Mouse (Mus musculus) stomach, postnatal 0 days (tissue): ENCODE results near the gene Slit3. TPM values are rescaled to one million over a fixed set of nuclear protein-coding genes. Genes with fewer than 3 reads are reported as not detected.

ENCODE experiments used
- ATAC-seq: fragments of 200-750 bp; cut with Nextera tagmentation; 2 replicates; pipeline ENCODE4 v1.8.0; 2017; ENCODE audit not compliant: low FRiP score, low TSS enrichment
- DNase-seq: peaks from one replicate; pipeline ENCODE4 v3.0.0-alpha.2; 2016; ENCODE audit warnings: low spot score
- H3K27ac ChIP-seq: fragments of 300-500 bp; sonication (generic); replicated peaks from 2 replicates; pipeline ENCODE4 v1.5.1; 2014; ENCODE audit warnings: mild to moderate bottlenecking, control low read depth
- H3K27me3 ChIP-seq: fragments of 300-500 bp; sonication (generic); 2 replicates; pipeline ENCODE4 v1.6.1; 2014; ENCODE audit warnings: low read length; ENCODE audit not compliant: control insufficient read depth, insufficient read depth
- H3K36me3 ChIP-seq: fragments of 300-500 bp; sonication (generic); 2 replicates; pipeline ENCODE4 v1.6.1; 2014; ENCODE audit warnings: low read length, mixed read lengths; ENCODE audit not compliant: control insufficient read depth, insufficient read depth
- H3K4me1 ChIP-seq: fragments of 300-500 bp; sonication (generic); replicated peaks from 2 replicates; pipeline ENCODE4 v1.6.1; 2014; ENCODE audit warnings: antibody characterized with exemption; ENCODE audit not compliant: control insufficient read depth, insufficient read depth
- H3K4me2 ChIP-seq: fragments of 300-500 bp; sonication (generic); replicated peaks from 2 replicates; pipeline ENCODE4 v1.6.1; 2014; ENCODE audit warnings: low read depth, mild to moderate bottlenecking, control low read depth, moderate library complexity
- H3K4me3 ChIP-seq: fragments of 300-500 bp; sonication (generic); 2 replicates; pipeline ENCODE4 v1.5.1; 2014; ENCODE audit warnings: low read depth, low read length, control low read depth
- H3K9ac ChIP-seq: fragments of 300-500 bp; sonication (generic); 2 replicates; pipeline ENCODE4 v1.6.1; 2014; ENCODE audit warnings: mild to moderate bottlenecking, low read length, control low read depth, mixed read lengths
- H3K9me3 ChIP-seq: fragments of 300-500 bp; sonication (generic); 2 replicates; pipeline ENCODE4 v1.6.1; 2016; ENCODE audit warnings: low read length; ENCODE audit not compliant: control insufficient read depth
- CTCF ChIP-seq: IDR thresholded peaks from 2 replicates; pipeline ENCODE4 v1.5.1; 2016; ENCODE audit warnings: antibody characterized with exemption, low read depth, mild to moderate bottlenecking, moderate library complexity
- EP300 ChIP-seq: optimal IDR thresholded peaks from 2 replicates; pipeline ENCODE3; 2016; ENCODE audit warnings: antibody characterized with exemption
- WGBS: fragments of 180-500 bp; shearing (Covaris S2); extraction: QIAGEN DNeasy Blood & Tissue Kit; methylation state at CpG from one replicate; pipeline ENCODE4 v1.1.7; 2014; 5-methylcytosine and 5-hydroxymethylcytosine counted together
- polyA plus RNA-seq: library from polyadenylated mRNA; unstranded; fragments of >200 nt; fragmentation: Nextera tagmentation; extraction: Ambion mirVana; gene quantifications from 2 replicates; pipeline ENCODE4 v1.2.1, GENCODE M21; 2015

The Slit3 gene
- polyA plus RNA-seq, 1 experiment from 2014 or later: 8.1 TPM

- ATAC-seq: no peak
- WGBS: 72% methylated on average over 5 of the region's 5 CpGs
These were observed 10.7 kb downstream of the Slit3 start for GRCm38 (mm10) chr11:35131740-35132139.

GRCm38 (mm10) chr11:35136625-35137024 lies 15.6 kb downstream of the Slit3 start:
- H3K9me3 ChIP-seq: no peaks in the 10 kb centered on the region
- H3K27me3 ChIP-seq: no peaks in the 10 kb centered on the region
- ATAC-seq (no peak), DNase-seq (no peak)
- no peak for TF ChIP-seq EP300
- no peak for TF ChIP-seq CTCF
- H3K4me1 ChIP-seq: no peaks in the 10 kb centered on the region
- no peak overlapping the region for H3K4me3 ChIP-seq
- no peak overlapping the region for H3K9ac ChIP-seq
- no peak overlapping the region for H3K27ac ChIP-seq
- WGBS: 82% methylated on average over 9 of the region's 9 CpGs
- no peak overlapping the region for H3K4me2 ChIP-seq
- no peaks in the 10 kb centered on the region for H3K36me3 ChIP-seq

More at GRCm38 (mm10) chr11:35131740-35132139, 10.7 kb downstream of the Slit3 start:
- H3K9ac ChIP-seq: no peak overlapping the region
- no peaks in the 10 kb centered on the region for H3K4me1 ChIP-seq
- H3K4me2 ChIP-seq: no peak overlapping the region
- no peak for TF ChIP-seq EP300
- TF ChIP-seq CTCF: no peak
- no peaks in the 10 kb centered on the region for H3K9me3 ChIP-seq
- no peak overlapping the region for H3K4me3 ChIP-seq
- H3K27me3 ChIP-seq: no peaks in the 10 kb centered on the region
- no peak overlapping the region for H3K27ac ChIP-seq
- no peak for DNase-seq
- H3K36me3 ChIP-seq: no peaks in the 10 kb centered on the region

- TF ChIP-seq EP300 (no peak), CTCF (no peak)
- Histone ChIP-seq H3K9me3 (no peaks in the 10 kb centered on the region), H3K36me3 (no peaks in the 10 kb centered on the region), H3K4me2 (no peak overlapping the region), H3K4me1 (no peaks in the 10 kb centered on the region), H3K4me3 (no peak overlapping the region), H3K27ac (no peak overlapping the region), H3K9ac (no peak overlapping the region), H3K27me3 (no peaks in the 10 kb centered on the region)
- DNase-seq: no peak
- ATAC-seq: no peak
- 88% methylated on average over 6 of the region's 6 CpGs for WGBS
These were observed 19.1 kb downstream of the Slit3 start for GRCm38 (mm10) chr11:35140092-35140491.

- Histone ChIP-seq H3K27ac (no peak overlapping the region), H3K27me3 (no peaks in the 10 kb centered on the region), H3K4me1 (no peaks in the 10 kb centered on the region), H3K36me3 (no peaks in the 10 kb centered on the region), H3K4me3 (no peak overlapping the region), H3K9ac (no peak overlapping the region), H3K9me3 (no peaks in the 10 kb centered on the region), H3K4me2 (no peak overlapping the region)
- ATAC-seq: no peak
- TF ChIP-seq EP300 (no peak), CTCF (no peak)
- 56% methylated on average over 5 of the region's 5 CpGs for WGBS
- DNase-seq: no peak
These were observed 21.2 kb downstream of the Slit3 start for GRCm38 (mm10) chr11:35142202-35142601.

GRCm38 (mm10) chr11:35142698-35143360 lies 21.8 kb downstream of the Slit3 start:
- Histone ChIP-seq H3K9me3 (no peaks in the 10 kb centered on the region), H3K27me3 (no peaks in the 10 kb centered on the region), H3K9ac (no peak overlapping the region), H3K4me1 (no peaks in the 10 kb centered on the region), H3K36me3 (no peaks in the 10 kb centered on the region), H3K4me3 (no peak overlapping the region), H3K4me2 (no peak overlapping the region), H3K27ac (no peak overlapping the region)
- DNase-seq (no peak), ATAC-seq (no peak)
- no peak for TF ChIP-seq EP300
- TF ChIP-seq CTCF: no peak
- 63% methylated on average over 7 of the region's 7 CpGs for WGBS

GRCm38 (mm10) chr11:35147818-35148445 lies 26.9 kb downstream of the Slit3 start:
- Histone ChIP-seq H3K27me3 (no peaks in the 10 kb centered on the region), H3K4me2 (no peak overlapping the region), H3K36me3 (no peaks in the 10 kb centered on the region), H3K9ac (no peak overlapping the region), H3K9me3 (no peaks in the 10 kb centered on the region), H3K4me1 (no peaks in the 10 kb centered on the region), H3K27ac (no peak overlapping the region), H3K4me3 (no peak overlapping the region)
- TF ChIP-seq CTCF: no peak
- ATAC-seq: no peak
- DNase-seq: no peak
- WGBS: 90% methylated on average over 11 of the region's 11 CpGs
